In genomic region chr15:98724441-98724840, GRCm38 (mm10) we compare ENCODE assay signal across 12 mouse cellular contexts. TPM values are rescaled to one million over a fixed set of nuclear protein-coding genes. Genes with fewer than 3 reads are reported as not detected.
DNase-seq lines count a peak whose midpoint lies in the region; ATAC-seq and TF ChIP-seq lines count a peak whose summit lies in the region.
"Had no signal": no experiment of that assay in that cellular context is flagged by ENCODE, and none has a peak within 500 bp of the region (broad histone marks: within the 10 kb centered on the region; RNA-seq: fewer than 3 reads in every experiment).

No protein-coding gene starts in this region.

- 0 out of 2 replicates have a peak, but pooled peaks cover 9% of the 10 kb centered on the region for H3K4me1 ChIP-seq in forebrain, postnatal 0 days (ENCODE audit: insufficient read depth)
- peaks cover 51% of the 10 kb centered on the region for H3K4me1 ChIP-seq in forebrain, embryonic 12.5 days
- H3K4me1 ChIP-seq in lung, embryonic 14.5 days (ENCODE audit: insufficient read depth): peaks cover 21% of the 10 kb centered on the region; the same call in 1 of the 2 replicates
- peaks cover 31% of the 10 kb centered on the region for H3K4me1 ChIP-seq in hindbrain, embryonic 12.5 days
- H3K4me1 ChIP-seq in midbrain, embryonic 16.5 days (ENCODE audit: control insufficient read depth, insufficient read depth, low read length): peaks cover 11% of the 10 kb centered on the region

- no peak overlapping the region for H3K9ac ChIP-seq in forebrain, postnatal 0 days
- no peak overlapping the region for H3K9ac ChIP-seq in forebrain, embryonic 12.5 days
- no peak overlapping the region for H3K9ac ChIP-seq in lung, embryonic 14.5 days
- no peak overlapping the region for H3K9ac ChIP-seq in hindbrain, embryonic 12.5 days
- H3K9ac ChIP-seq in midbrain, embryonic 16.5 days (ENCODE audit: low read depth, low read length): no peak overlapping the region

- 0 out of 2 replicates have a peak overlapping the region, but pooled peaks have one; percentile 10 for H3K4me2 ChIP-seq in forebrain, postnatal 0 days (ENCODE audit: low read depth)
- no peak overlapping the region; the same call in 1 of the 2 replicates for H3K4me2 ChIP-seq in forebrain, embryonic 12.5 days
- peak overlapping the region; percentile 41 for H3K4me2 ChIP-seq in lung, embryonic 14.5 days
- H3K4me2 ChIP-seq in hindbrain, embryonic 12.5 days (replicated peaks): peak overlapping the region; percentile 22; the same call in 1 of the 2 replicates
- peak overlapping the region; percentile 15; the same call in 1 of the 2 replicates for H3K4me2 ChIP-seq in midbrain, embryonic 16.5 days (ENCODE audit: low read length)

- TF ChIP-seq CTCF in forebrain, postnatal 0 days (IDR thresholded peaks at IDR 0.05; ENCODE audit: low read depth): no peak
- no peak for TF ChIP-seq CTCF in lung, embryonic 14.5 days (IDR thresholded peaks at IDR 0.05; ENCODE audit: low read depth)

- ATAC-seq in forebrain, postnatal 0 days: no peak
- ATAC-seq in forebrain, embryonic 12.5 days (ENCODE audit: low FRiP score): no peak
- no peak for ATAC-seq in lung, embryonic 14.5 days (ENCODE audit: insufficient read depth)
- no peak for ATAC-seq in hindbrain, embryonic 12.5 days (ENCODE audit: low FRiP score)
- ATAC-seq in midbrain, embryonic 16.5 days: no peak
- ATAC-seq in inflammation-experienced regulatory T-cells, adult 6 months: no peak

- no peak overlapping the region for H3K27ac ChIP-seq in forebrain, postnatal 0 days (ENCODE audit: low read depth, low read length)
- H3K27ac ChIP-seq in forebrain, embryonic 12.5 days: no peak overlapping the region
- no peak overlapping the region for H3K27ac ChIP-seq in lung, embryonic 14.5 days (ENCODE audit: low read depth)
- no peak overlapping the region for H3K27ac ChIP-seq in hindbrain, embryonic 12.5 days
- no peak overlapping the region for H3K27ac ChIP-seq in midbrain, embryonic 16.5 days (ENCODE audit: low read length)

- no peaks in the 10 kb centered on the region for H3K9me3 ChIP-seq in forebrain, postnatal 0 days (ENCODE audit: low read length)
- H3K9me3 ChIP-seq in forebrain, embryonic 12.5 days: no peaks in the 10 kb centered on the region
- H3K9me3 ChIP-seq in lung, embryonic 14.5 days (ENCODE audit: low read depth, low read length): no peaks in the 10 kb centered on the region
- no peaks in the 10 kb centered on the region for H3K9me3 ChIP-seq in hindbrain, embryonic 12.5 days (replicated peaks)
- no peaks in the 10 kb centered on the region for H3K9me3 ChIP-seq in midbrain, embryonic 16.5 days (replicated peaks; ENCODE audit: control insufficient read depth, low read length, poor library complexity, severe bottlenecking)

- H3K36me3 ChIP-seq in forebrain, postnatal 0 days (ENCODE audit: insufficient read depth): no peaks in the 10 kb centered on the region
- no peaks in the 10 kb centered on the region for H3K36me3 ChIP-seq in forebrain, embryonic 12.5 days (replicated peaks)
- H3K36me3 ChIP-seq in lung, embryonic 14.5 days (ENCODE audit: insufficient read depth): no peaks in the 10 kb centered on the region
- H3K36me3 ChIP-seq in hindbrain, embryonic 12.5 days: no peaks in the 10 kb centered on the region
- no peaks in the 10 kb centered on the region for H3K36me3 ChIP-seq in midbrain, embryonic 16.5 days (ENCODE audit: control insufficient read depth, insufficient read depth, low read length)

- no peak overlapping the region for H3K4me3 ChIP-seq in forebrain, postnatal 0 days (ENCODE audit: low read depth, low read length)
- no peak overlapping the region for H3K4me3 ChIP-seq in forebrain, embryonic 12.5 days (replicated peaks)
- no peak overlapping the region for H3K4me3 ChIP-seq in lung, embryonic 14.5 days (ENCODE audit: low read depth, low read length)
- H3K4me3 ChIP-seq in hindbrain, embryonic 12.5 days: no peak overlapping the region
- no peak overlapping the region for H3K4me3 ChIP-seq in midbrain, embryonic 16.5 days (ENCODE audit: low read depth, low read length)

- WGBS in forebrain, postnatal 0 days: 39% methylated on average over 19 of the region's 19 CpGs
- 38% methylated on average over 19 of the region's 19 CpGs for WGBS in forebrain, embryonic 12.5 days
- 17% methylated on average over 19 of the region's 19 CpGs for WGBS in lung, embryonic 14.5 days
- WGBS in hindbrain, embryonic 12.5 days: 29% methylated on average over 19 of the region's 19 CpGs
- WGBS in midbrain, embryonic 16.5 days: 34% methylated on average over 18 of the region's 19 CpGs

- H3K27me3 ChIP-seq in forebrain, postnatal 0 days (ENCODE audit: insufficient read depth, low read length): 0 out of 2 replicates have a peak, but pooled peaks cover 15% of the 10 kb centered on the region
- H3K27me3 ChIP-seq in forebrain, embryonic 12.5 days: peaks cover 70% of the 10 kb centered on the region
- no peaks in the 10 kb centered on the region for H3K27me3 ChIP-seq in lung, embryonic 14.5 days (ENCODE audit: insufficient read depth, low read length)
- peaks cover 41% of the 10 kb centered on the region for H3K27me3 ChIP-seq in hindbrain, embryonic 12.5 days
- H3K27me3 ChIP-seq in midbrain, embryonic 16.5 days (ENCODE audit: control insufficient read depth, insufficient read depth, low read depth, low read length): peaks cover 11% of the 10 kb centered on the region

- DNase-seq in forebrain, postnatal 0 days: no peak
- no peak for DNase-seq in lung, embryonic 14.5 days
- no peak for DNase-seq in lung, postnatal 36 days
- no peak for DNase-seq in cerebellum, adult 18-20 months
- DNase-seq: adrenal gland, postnatal 14 days; cerebellum, adult 9-11 months; gastrocnemius, postnatal 25 days; kidney, adult 18-20 months had no signal

RNA-seq across cellular contexts. Expression of gene Fkbp11, which starts 3.6 kb away (rescaled TPM):
- total RNA-seq in forebrain, postnatal 0 days (2014; rRNA removed): 0.90 and 2.9 TPM in 2 replicates
- polyA plus RNA-seq in forebrain, postnatal 0 days (2015; fragmentation: Nextera tagmentation; extraction: Ambion mirVana): 5.2 and 5.3 TPM in 2 replicates
- polyA plus RNA-seq in forebrain, embryonic 12.5 days (2016; fragmentation: Nextera tagmentation; extraction: Ambion mirVana): 6.2 and 8.5 TPM in 2 replicates
- polyA plus RNA-seq in lung, embryonic 14.5 days (2014; fragmentation: Nextera tagmentation; extraction: Ambion mirVana): 29.7 and 32.9 TPM in 2 replicates
- 14.3 and 15.1 TPM in 2 replicates for polyA plus RNA-seq in hindbrain, embryonic 12.5 days (2016; fragmentation: Nextera tagmentation; extraction: Ambion mirVana)
- 2.3 and 4.0 TPM in 2 replicates for polyA plus RNA-seq in midbrain, embryonic 16.5 days (2015; fragmentation: Nextera tagmentation; extraction: Ambion mirVana)
- 1 to 10 TPM in 1 of 3 experiments, under 1 TPM in 1, not detected in 1; 0.62 to 1.7 TPM for polyA plus RNA-seq in inflammation-experienced regulatory T-cells, adult 6 months (2017; shearing (Covaris generic))

RNA-seq across cellular contexts. Expression of gene Ccdc65, which starts 16.4 kb away (rescaled TPM):
- 6.1 and 8.2 TPM in 2 replicates for total RNA-seq in forebrain, postnatal 0 days (2014; rRNA removed)
- polyA plus RNA-seq in forebrain, postnatal 0 days (2015; fragmentation: Nextera tagmentation; extraction: Ambion mirVana): 5.6 and 10.5 TPM in 2 replicates
- polyA plus RNA-seq in forebrain, embryonic 12.5 days (2016; fragmentation: Nextera tagmentation; extraction: Ambion mirVana): 1.5 and 1.7 TPM in 2 replicates
- 0.28 and 1.1 TPM in 2 replicates for polyA plus RNA-seq in lung, embryonic 14.5 days (2014; fragmentation: Nextera tagmentation; extraction: Ambion mirVana)
- polyA plus RNA-seq in hindbrain, embryonic 12.5 days (2016; fragmentation: Nextera tagmentation; extraction: Ambion mirVana): 3.1 and 3.5 TPM in 2 replicates
- polyA plus RNA-seq in midbrain, embryonic 16.5 days (2015; fragmentation: Nextera tagmentation; extraction: Ambion mirVana): 9.3 and 12.0 TPM in 2 replicates
- polyA plus RNA-seq in inflammation-experienced regulatory T-cells, adult 6 months (2017; shearing (Covaris generic)): not detected
- total RNA-seq: gastrocnemius, postnatal 25 days had no signal

RNA-seq across cellular contexts. Expression of gene Arf3, which starts 38.6 kb away (rescaled TPM):
- total RNA-seq in forebrain, postnatal 0 days (2014; rRNA removed): 99.6 and 116 TPM in 2 replicates
- polyA plus RNA-seq in forebrain, postnatal 0 days (2015; fragmentation: Nextera tagmentation; extraction: Ambion mirVana): 62.5 and 104 TPM in 2 replicates
- polyA plus RNA-seq in forebrain, embryonic 12.5 days (2016; fragmentation: Nextera tagmentation; extraction: Ambion mirVana): 58.2 and 58.3 TPM in 2 replicates
- 35.4 and 42.5 TPM in 2 replicates for polyA plus RNA-seq in lung, embryonic 14.5 days (2014; fragmentation: Nextera tagmentation; extraction: Ambion mirVana)
- 65.1 and 65.2 TPM in 2 replicates for polyA plus RNA-seq in hindbrain, embryonic 12.5 days (2016; fragmentation: Nextera tagmentation; extraction: Ambion mirVana)
- 96.4 and 102 TPM in 2 replicates for polyA plus RNA-seq in midbrain, embryonic 16.5 days (2015; fragmentation: Nextera tagmentation; extraction: Ambion mirVana)
- 10 to 100 TPM; 35.5 to 38.0 (median 37.8) TPM for polyA plus RNA-seq in inflammation-experienced regulatory T-cells, adult 6 months (2017; shearing (Covaris generic))

RNA-seq across cellular contexts. Expression of gene Rnd1, which starts 47.2 kb away (rescaled TPM):
- 34.1 and 56.6 TPM in 2 replicates for total RNA-seq in forebrain, postnatal 0 days (2014; rRNA removed)
- polyA plus RNA-seq in forebrain, postnatal 0 days (2015; fragmentation: Nextera tagmentation; extraction: Ambion mirVana): 20.9 and 24.1 TPM in 2 replicates
- 3.9 TPM in 2 replicates for polyA plus RNA-seq in forebrain, embryonic 12.5 days (2016; fragmentation: Nextera tagmentation; extraction: Ambion mirVana)
- 0.57 and 0.67 TPM in 2 replicates for polyA plus RNA-seq in lung, embryonic 14.5 days (2014; fragmentation: Nextera tagmentation; extraction: Ambion mirVana)
- 6.4 and 6.5 TPM in 2 replicates for polyA plus RNA-seq in hindbrain, embryonic 12.5 days (2016; fragmentation: Nextera tagmentation; extraction: Ambion mirVana)
- 15.5 and 19.8 TPM in 2 replicates for polyA plus RNA-seq in midbrain, embryonic 16.5 days (2015; fragmentation: Nextera tagmentation; extraction: Ambion mirVana)
- polyA plus RNA-seq in inflammation-experienced regulatory T-cells, adult 6 months (2017; shearing (Covaris generic)): 1 to 10 TPM in 1 of 3 experiments, under 1 TPM in 2; 0.94 to 1.8 (median 0.99) TPM

RNA-seq across cellular contexts. Expression of gene Wnt10b, which starts 53.5 kb away (rescaled TPM):
- total RNA-seq in forebrain, postnatal 0 days (2014; rRNA removed): 0.31 and 1.1 TPM in 2 replicates
- polyA plus RNA-seq in forebrain, postnatal 0 days (2015; fragmentation: Nextera tagmentation; extraction: Ambion mirVana): not detected in 2 replicates
- 0.18 and 0.24 TPM in 2 replicates for polyA plus RNA-seq in forebrain, embryonic 12.5 days (2016; fragmentation: Nextera tagmentation; extraction: Ambion mirVana)
- 0.11 TPM in 1 of 2 replicates, not detected in the other for polyA plus RNA-seq in lung, embryonic 14.5 days (2014; fragmentation: Nextera tagmentation; extraction: Ambion mirVana)
- 0.59 and 0.91 TPM in 2 replicates for polyA plus RNA-seq in hindbrain, embryonic 12.5 days (2016; fragmentation: Nextera tagmentation; extraction: Ambion mirVana)
- not detected in 2 replicates for polyA plus RNA-seq in midbrain, embryonic 16.5 days (2015; fragmentation: Nextera tagmentation; extraction: Ambion mirVana)
- under 1 TPM in 1 of 3 experiments, not detected in 2; 0.15 TPM for polyA plus RNA-seq in inflammation-experienced regulatory T-cells, adult 6 months (2017; shearing (Covaris generic))
